Mouse (Mus musculus) cerebellum, adult 11 months (tissue): ENCODE data around the gene Pacs2.

Experiments used
- DNase-seq: peaks from one replicate; pipeline ENCODE4 v3.0.0; 2022

The Pacs2 gene

DNA sequence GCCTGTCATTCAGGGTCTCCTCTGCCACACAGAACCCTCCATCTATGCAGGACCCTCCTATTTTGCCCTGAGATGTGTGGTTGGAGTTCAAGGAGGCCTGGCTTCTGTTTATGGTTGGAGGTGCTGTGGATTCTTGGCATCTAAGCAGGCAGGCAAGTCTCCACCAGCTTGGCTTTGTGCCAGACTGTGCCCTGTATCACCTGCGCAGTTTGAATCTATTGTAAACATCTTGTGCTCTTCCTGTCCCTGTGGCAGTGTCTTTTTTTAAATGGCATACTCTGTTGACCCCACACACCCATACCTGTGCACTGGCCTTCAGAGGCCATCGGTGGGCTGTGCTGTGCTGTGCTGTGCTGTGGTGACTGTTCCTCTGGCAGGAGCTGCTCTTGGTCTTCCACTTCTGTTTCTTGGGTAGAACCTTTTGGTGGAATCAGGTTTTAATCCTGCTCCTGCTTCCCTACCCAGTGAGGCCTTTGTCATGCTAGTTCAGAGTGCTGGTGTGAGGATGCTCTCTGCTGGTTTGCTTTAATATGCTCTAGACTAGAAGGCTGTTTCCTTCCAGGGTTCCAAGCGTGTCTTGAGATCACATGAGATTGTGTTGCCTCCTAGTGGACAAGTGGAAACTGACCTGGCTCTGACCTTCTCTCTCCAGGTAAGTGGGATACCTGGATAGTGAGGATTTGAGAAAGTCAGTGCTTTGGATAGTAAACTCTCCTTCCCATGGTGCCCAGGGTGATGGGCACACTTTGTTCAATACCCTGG, 30.8 kb downstream of the Pacs2 start:
- DNase-seq: peak; percentile 68

DNA sequence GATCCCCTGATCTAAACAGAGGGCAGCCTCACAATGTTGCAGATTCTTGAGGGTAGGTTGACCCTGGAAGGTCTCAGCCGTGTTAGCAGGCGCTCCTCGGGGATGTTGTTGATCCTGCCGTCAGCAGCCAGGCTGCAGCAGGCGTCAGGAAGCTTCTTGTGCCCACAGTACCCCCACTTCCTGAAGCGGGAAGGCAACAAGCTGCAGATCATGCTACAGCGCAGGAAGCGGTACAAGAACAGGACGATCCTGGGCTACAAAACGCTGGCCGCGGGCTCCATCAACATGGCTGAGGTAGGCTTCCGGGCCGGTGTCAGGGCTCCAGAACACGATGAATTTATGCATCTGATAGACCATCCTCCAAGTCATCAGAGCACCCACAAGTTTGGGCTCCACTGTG, 32.6 kb downstream of the Pacs2 start:
- no peak for DNase-seq

DNA sequence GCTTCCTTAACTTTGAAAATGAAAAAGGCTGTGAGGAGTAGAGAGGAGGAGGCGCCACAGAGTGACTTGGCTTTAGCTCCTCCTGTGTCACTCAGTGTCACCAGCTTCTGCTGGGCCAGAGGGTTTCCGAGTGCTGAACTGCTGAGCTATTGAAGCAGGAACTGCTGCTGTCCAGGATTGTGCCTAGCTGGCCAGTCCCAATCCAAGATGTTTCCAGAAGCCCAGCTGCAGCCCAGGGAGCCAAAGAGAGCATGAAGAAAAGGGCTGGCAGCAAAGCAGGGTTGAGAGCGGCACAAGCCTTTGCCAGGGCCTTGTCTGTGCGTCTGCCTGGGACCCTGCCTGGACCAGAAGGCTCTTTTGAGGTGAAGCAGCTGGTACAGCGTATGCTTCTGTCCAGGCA, 33.8 kb downstream of the Pacs2 start:
- no peak for DNase-seq

DNA sequence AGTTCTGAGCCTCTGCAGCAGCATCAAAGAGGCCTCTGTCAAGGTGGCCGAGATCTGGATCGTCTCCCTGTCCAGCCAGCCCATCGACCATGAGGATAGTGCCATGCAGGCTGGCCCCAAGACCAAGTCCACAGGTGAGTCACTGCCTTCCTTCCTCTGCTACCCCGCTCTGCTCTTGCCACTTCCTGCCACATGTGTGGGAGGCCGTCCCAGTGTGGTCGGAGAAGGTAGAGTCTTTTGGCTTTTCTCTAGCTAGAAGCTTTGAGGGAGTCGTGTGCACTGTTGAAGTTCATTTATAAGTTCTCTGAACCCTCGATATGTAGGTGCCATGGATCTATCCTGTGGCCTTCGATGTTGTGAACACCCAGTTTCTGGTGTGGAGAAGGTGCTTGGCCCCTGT, 35.5 kb downstream of the Pacs2 start:
- DNase-seq: no peak

DNA sequence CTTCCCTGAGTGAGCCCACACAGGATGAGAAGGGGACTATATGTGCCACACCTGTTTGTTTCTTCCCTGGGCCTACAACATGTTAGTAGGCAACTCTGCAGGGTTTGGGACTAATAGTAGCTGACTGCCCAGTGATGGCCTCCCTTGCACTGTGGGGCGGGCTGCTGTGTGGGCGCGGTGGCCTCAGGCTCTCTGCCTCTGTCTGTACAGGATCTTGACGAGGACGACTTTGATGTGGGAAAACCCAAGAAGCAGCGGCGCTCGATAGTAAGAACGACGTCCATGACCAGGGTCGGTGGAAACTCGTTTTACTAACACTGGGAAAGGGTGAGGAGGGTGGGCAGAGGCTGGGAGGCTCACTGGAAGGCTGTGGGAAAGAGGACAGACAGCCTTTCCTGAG, 36.4 kb downstream of the Pacs2 start:
- DNase-seq: no peak

DNA sequence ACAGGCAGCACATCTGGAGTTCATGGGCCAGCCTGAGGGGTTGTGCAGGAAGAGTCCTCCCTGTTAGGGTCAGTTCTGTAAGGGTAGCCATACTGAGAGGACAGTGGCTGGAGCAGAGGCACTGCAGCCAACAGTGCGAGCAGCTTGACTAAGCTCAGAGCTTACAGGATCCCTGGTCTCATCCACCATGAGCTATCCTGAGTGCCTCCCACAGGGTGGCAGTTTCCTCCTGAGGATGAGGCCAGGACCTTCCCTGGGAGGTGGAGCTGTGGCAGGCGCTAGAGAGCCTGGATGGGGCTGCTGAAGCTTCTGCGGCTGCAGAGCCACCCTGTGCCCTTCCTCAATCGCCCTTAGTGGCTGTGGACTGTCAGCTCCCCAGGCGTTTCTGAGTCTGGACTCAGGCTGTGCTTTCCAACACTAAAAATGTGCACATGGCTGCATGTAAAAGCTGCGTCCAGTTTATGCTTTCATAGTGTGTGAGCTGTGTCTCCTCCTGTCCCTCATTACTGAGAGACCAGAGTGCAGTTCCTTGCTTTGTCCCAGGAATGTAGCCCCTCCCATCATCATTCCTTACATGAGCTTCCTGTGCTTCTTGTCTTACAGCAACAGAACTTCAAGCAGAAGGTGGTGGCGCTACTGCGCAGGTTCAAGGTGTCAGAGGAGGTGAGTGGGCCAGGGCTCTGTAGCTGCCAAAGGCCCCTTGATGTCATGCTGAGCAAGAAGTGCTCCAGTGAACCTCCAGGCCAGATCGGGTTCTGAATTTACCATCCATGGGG, 37.5 kb downstream of the Pacs2 start:
- no peak for DNase-seq

DNA sequence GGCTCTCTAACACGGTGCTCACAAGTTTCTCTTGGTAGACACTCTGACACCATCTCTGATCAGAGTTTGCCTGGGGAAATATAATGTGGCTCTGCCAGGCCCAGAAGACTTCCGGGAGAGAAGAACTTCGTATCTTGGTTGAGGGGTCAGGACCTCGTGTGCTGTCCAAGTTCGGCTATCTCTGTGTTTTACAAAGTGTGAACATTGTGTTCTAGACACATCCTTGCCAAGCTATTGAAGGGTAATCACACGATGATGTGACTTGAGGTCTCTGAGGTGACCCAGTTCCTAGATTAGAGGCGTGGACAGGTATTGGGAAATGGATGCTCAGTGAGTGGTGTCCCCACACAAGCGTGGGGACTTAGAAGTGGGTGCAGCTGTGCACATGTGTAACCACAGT, 41.8 kb downstream of the Pacs2 start:
- DNase-seq: no peak

DNA sequence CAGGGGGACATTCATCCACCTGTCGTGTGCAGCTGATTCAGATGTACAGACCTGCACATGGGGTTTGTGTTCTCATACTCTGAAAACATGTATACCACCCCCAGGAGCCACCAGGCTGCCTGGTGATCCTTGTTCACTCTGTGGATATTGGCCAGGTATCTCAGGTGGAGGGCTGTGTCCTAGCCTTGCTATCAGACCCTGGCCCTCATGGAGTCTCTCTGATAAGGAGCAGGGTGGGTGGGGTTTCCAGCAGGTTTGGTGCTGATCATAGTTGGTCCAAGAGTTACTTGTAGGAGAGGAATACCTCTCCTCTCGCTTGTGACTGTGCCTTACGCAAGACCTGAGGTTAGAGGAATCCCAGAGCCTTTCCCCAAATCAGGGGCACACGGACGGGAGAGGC, 45.9 kb downstream of the Pacs2 start:
- no peak for DNase-seq

DNA sequence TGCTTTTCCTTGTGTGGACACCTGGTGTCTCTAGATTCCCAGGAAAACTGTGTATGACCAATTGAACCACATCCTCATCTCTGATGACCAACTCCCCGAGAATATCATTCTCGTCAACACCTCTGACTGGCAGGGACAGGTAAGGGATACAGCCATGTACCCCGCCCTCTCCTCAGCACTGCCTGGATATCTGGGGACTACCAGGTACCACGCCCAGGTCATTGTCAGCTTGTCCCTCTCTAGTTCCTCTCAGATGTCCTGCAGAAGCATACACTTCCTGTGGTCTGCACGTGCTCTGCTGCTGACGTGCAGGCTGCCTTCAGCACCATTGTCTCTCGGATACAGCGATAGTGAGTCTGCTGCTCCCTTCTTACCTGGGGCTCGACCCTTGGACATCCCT, 47.3 kb downstream of the Pacs2 start:
- no peak for DNase-seq

DNA sequence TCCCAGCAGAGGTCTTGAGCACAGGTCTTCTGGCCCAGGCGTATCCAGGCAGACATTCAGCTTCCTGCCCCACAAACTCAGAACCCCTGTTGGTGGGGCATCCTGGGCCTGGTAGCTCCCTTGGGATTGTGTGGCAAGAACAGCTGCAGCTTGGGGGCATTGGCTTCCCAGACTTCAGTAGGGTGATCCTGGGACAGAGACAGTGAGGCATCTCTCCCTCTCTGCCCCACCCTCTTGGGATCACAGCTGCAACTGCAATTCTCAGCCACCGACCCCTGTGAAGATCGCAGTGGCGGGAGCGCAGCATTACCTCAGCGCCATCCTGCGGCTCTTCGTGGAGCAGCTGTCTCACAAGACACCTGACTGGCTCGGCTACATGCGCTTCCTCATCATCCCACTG, 47.9 kb downstream of the Pacs2 start:
- DNase-seq: no peak

DNA sequence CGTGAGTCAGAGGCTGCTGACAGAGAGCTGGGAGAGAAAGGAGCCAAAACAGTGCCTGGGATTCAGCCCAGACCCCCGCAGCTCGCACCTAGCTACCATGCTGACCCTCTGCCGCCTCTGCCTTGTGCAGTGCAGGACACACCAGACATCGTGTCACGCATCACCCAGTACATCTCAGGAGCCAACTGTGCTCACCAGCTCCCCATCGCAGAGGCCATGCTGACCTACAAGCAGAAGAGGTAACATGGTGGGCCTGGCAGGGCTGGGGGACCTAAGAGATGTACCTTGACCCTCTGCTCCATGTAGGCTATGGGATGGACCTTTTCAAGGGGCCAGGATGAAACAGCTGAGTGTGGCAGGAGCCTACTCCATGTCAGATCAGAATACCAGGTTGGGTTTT, 49.4 kb downstream of the Pacs2 start:
- DNase-seq: no peak

DNA sequence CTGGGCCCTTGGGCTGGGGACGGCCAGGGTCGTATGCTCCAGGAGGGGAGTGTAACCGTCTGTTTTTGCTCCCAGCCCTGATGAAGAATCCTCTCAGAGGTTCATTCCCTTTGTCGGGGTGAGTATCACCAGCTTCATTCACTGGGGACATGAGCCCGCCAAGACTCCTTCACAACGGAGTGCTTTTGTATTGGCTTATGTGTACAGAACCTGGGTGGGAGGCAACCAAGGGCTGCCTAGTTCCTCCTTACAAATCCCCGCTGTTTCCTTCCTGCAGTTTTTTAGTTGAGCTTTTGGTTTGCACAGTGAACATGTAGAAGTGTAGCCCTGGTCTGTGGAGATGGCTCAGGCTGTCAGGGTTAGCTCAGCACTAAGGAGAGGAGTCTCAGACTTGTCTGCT, 53.7 kb downstream of the Pacs2 start:
- no peak for DNase-seq

DNA sequence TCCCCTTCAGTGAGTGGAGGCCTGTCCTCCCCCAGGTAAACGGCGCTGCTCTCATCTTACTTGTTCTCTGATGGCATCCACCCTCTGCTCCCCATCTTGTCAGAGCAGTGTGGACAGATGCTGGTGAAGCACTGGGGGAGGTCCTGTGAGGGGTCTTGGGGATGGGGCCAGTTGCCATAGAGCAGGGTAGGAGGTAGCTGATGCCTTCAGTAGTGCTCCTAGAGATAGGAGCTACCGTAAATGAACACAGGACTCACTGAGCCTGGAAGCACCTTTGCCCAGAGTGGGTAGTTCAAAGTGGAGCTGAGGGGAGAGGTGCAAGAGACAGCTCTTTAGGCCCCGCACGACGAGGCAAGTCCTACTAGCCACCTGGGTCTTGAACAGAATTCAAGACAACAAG, 55.1 kb downstream of the Pacs2 start:
- DNase-seq: no peak

DNA sequence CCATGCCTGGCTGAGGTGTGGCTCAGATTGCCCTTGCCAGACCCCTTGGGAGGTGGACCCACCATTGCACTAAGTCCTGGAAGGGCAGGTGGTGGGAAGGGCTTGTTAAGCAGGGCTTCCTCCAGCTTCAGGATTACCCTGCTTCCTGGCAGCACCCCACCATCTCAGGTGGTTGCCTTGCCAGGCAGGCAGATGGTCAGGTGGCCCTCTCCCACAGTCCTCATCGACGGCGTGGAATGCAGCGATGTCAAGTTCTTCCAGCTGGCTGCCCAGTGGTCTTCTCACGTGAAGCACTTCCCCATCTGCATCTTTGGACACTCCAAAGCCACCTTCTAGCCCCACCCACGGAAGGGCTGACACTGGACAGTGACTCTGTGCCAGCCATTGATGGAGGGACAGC, 57.0 kb downstream of the Pacs2 start:
- no peak for DNase-seq

DNA sequence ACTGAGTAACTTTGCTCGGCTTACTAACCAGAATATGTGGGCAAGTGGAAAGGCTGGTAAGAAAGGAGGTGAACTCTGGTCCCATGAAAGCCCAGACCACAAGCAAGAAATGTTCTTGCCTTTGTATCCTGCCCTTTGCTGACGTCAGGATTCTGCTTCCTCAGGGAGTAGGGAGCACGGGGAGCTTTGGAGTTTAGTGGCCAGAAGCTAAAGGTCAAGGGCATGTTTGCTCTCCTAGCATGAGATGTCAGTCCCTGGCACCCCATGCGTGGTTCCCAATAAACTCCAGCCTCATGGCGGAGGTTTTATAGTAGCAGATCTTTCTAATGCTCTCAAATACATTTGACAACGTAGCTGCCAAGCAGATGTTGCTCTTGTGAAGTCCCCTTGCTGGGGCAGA, 57.5 kb downstream of the Pacs2 start:
- no peak for DNase-seq

DNA sequence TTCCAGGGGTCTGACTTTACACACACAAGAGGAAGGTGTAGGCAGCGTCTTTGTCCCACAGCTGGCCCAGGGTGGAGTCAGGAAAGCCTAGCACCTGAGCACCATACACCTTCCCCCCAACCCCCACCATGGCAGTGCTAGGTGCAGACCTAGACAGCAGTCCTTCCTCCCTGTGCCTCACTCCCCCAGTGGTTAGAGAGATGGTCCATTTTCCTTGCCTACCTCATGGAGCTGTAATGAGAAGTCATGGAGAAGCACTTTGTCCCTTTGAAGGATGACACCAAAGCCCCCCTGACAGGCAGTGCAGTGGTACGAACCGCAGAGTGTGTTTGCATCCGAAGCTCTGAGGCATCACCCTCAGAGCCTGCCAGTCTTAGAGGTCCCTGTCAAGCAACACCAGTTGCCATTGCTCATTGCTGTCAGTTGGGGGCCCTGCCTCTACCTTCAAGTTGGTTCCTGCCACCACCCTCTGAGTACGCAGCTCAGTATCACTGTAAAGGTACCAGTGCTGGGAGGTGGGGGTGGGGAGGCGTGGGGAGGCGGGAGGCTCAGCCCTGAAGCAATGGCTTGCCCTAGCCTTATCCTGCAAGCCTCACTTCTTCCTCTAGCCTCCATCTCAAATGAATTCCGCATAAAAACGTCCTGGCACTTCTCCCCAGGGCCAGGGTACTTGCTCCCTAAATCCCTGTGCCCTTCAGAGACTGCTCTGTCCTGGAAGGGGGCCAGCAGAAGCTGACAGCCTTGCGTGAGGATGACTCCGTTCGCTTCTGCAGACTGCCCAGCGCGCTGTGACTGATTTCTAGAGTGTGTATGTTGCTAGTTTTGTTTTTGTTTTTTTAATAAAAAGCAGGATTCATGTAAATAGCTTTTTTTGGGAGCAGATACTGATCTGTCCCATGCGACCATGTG, 59.4 kb downstream of the Pacs2 start:
- DNase-seq: peak; percentile 58

DNA sequence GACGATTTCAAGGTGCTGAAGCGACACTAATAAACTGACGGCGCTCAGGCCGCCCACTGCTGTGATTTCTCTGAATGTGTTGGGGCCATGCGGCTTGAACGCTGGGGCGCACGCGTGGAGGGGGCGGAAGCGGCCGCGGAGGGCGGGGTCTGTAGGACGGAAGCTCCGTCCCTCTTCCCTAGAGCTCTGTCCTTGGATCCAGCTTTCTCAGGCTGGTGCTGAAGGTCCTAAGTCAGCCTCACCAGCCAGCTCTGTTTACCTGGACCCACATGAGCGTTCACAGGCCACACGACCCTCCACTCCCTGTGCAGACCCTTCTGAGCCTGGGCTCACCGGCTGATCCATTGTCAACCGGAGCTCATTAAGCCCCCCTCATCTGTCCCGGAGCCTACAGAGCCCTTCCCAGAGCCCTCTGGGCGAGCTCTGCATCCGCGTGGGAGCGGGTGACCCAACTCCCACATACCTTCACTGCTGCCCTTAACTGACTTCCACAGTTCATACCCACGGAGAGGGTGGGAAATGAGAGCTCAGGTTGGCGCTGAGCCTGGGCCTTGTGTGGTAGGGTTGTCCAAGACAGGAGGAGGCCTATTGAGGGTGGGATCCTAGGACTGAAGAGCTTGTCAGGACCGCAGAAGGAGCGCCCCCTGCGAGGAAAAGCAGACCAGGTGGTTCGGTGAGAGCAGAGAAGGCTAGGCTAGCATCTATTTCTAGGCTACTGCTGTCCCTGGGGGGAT, 60.2 kb downstream of the Pacs2 start, which contains the start of gene Tex22:
Gene Tex22, plus strand, starts transcription at position 174 of the 734 bp plus-strand sequence.
- DNase-seq: peak; percentile 88

DNA sequence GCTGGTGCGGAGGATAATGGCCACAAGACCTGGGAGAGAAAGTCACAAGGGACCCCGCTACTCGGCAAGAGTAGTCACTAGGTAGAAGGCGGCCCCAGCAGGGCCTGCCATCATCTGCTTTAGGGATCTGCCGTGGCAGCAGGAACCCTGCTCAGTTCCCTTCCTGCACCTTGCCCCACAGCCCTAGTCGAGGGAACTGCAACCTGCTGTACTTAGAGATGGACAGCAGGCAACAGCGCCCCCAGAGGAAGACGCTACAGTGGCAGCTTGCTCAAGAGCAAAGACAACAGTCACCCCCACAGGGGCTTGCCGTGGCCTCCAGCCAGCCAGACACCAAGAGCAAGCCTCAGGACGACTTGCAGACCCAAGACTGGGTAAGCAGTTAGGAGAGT, 60.8 kb downstream of the Pacs2 start:
- DNase-seq: peak; percentile 88

DNA sequence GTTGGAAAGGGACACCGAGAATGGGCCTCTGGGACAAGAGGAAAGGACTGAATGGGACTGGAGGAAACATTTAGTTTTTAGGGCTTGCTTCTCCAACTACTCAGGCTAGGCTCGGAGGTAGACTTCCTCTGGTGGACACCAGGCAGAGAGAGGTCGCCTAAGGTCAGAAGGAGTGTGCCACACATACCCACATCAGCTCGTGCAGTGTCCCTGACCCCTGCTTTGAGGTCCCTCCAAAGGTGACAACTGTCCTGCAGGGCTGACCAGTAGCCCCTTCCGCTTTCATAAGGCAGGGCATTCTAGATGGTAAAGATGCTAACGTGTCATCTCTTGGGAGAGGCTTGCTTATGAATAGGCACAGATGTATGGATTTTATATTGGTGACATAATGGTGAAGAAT, 61.2 kb downstream of the Pacs2 start:
- DNase-seq: no peak

DNA sequence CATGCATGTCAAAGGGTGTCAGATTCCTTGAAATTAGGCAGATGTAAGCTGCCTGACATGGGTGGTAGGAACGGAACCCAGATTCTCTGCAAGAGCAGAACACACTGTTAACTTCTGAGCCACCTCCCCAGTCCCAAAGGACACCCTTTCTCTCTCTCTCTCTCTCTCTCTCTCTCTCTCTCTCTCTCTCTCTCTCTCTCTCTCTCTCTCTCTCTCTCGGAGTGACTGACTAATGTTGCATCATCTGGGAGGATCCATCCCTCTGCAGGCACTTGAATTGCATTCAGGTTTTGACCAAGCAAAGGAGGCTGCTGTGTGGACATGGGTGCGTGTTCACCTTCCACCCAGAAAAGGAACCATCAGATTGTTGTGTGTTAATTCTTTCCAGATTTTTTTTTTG, 73.0 kb downstream of the Pacs2 start:
- no peak for DNase-seq

DNA sequence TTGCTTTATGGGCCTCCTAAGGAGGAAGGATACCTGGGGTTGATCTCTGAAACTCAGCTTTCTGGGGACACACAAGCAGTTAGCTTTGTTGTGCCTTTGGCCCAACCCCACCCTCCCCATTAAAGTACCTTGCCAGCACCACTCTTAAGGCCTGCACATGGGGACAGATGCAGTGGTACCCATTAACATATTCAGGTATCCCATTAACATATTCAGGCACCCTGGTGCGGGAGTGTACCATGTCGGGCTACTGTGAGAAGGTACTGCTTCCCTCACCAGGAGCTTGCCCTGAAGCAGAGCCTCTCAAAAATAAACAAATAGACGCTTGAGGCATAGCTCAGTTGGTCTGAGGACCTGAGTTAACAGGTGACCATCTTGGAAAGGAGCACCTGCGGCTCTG, 73.7 kb downstream of the Pacs2 start:
- DNase-seq: no peak

DNA sequence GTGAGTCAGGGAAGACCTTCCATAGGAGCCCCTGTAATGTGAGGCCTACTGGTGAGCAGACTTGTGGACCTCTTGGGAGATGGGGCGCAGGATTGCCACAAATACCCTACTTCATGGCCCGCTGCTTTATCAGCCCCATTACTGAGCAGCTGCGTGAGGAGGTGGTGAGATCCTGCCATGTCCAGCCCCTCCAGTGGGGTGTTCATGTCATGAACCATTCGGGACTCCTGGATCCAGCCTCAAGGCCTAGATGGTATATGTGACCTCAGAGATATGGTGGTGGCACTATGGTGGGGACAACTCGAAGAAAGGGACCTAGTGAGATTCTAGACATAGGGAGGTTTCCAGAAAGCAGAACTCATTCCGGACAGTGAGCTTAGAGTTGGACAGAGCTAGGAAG, 74.8 kb downstream of the Pacs2 start:
- no peak for DNase-seq

DNA sequence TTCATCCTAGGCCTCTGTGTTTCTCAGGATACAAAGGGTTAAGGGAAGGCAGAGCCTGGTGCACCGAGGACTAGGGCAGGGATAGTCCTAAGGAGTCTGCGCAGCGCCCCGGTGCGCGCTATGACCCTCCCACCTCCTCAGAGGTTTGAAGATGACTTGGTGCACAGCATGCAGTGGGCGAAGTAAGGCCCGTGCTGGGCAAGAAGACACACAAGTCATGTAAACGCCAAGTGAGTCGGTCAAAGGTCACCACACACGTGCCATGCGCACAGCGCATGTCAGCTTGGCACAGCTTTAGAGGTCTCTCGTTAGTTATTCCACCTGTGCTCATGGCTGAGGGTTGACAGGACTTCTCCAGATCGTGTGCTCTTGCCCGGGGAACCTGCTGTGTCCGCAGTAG, 75.7 kb downstream of the Pacs2 start:
- DNase-seq: no peak
